Mouse (Mus musculus) limb, embryonic 14.5 days (tissue): ENCODE measurements around the gene Plekhh2. TPM values are rescaled to one million over a fixed set of nuclear protein-coding genes. Genes with fewer than 3 reads are reported as not detected.

Experiments
- ATAC-seq: fragments of 200-750 bp; cut with Nextera tagmentation; 2 replicates; pipeline ENCODE4 v1.8.0; 2017; ENCODE audit warnings: low read depth, moderate number of reproducible peaks, moderate TSS enrichment; ENCODE audit not compliant: low FRiP score
- DNase-seq: peaks from one replicate; pipeline ENCODE4 v3.0.0-alpha.2; 2015; ENCODE audit warnings: low spot score
- H3K27ac ChIP-seq: fragments of 300-500 bp; sonication (generic); replicated peaks from 2 replicates; pipeline ENCODE4 v1.5.1; 2014; ENCODE audit warnings: low read depth, mild to moderate bottlenecking, low read length, moderate library complexity, mixed read lengths
- H3K27me3 ChIP-seq: fragments of 300-500 bp; sonication (generic); 2 replicates; pipeline ENCODE4 v1.6.1; 2014; ENCODE audit warnings: low read length, mixed read lengths; ENCODE audit not compliant: control insufficient read depth, insufficient read depth
- H3K36me3 ChIP-seq: fragments of 300-500 bp; sonication (generic); 2 replicates; pipeline ENCODE4 v1.6.1; 2014; ENCODE audit warnings: mild to moderate bottlenecking, low read length, moderate library complexity, mixed read lengths; ENCODE audit not compliant: control insufficient read depth, insufficient read depth
- H3K4me1 ChIP-seq: fragments of 300-500 bp; sonication (generic); 2 replicates; pipeline ENCODE4 v1.6.1; 2014; ENCODE audit warnings: antibody characterized with exemption, low read length, mixed read lengths; ENCODE audit not compliant: control insufficient read depth, insufficient read depth
- H3K4me2 ChIP-seq: fragments of 300-500 bp; sonication (generic); replicated peaks from 2 replicates; pipeline ENCODE4 v1.6.1; 2014; ENCODE audit warnings: low read depth, mild to moderate bottlenecking, low read length, moderate library complexity; ENCODE audit not compliant: severe bottlenecking
- H3K4me3 ChIP-seq: fragments of 300-500 bp; sonication (generic); replicated peaks from 2 replicates; pipeline ENCODE4 v1.5.1; 2014; ENCODE audit warnings: low read length
- H3K9ac ChIP-seq: fragments of 300-500 bp; sonication (generic); 2 replicates; pipeline ENCODE4 v1.6.1; 2014; ENCODE audit warnings: mild to moderate bottlenecking, low read depth, low read length, moderate library complexity; ENCODE audit not compliant: severe bottlenecking
- H3K9me3 ChIP-seq: fragments of 300-500 bp; sonication (generic); 2 replicates; pipeline ENCODE4 v1.6.1; 2016; ENCODE audit warnings: low read length; ENCODE audit not compliant: control insufficient read depth
- POLR2A ChIP-seq: fragments of 200-500 bp; IDR thresholded peaks from 2 replicates; pipeline ENCODE4 v1.8.0; 2012; ENCODE audit warnings: inconsistent platforms, mild to moderate bottlenecking, moderate library complexity, borderline replicate concordance; ENCODE audit not compliant: insufficient read depth, insufficient read length; ENCODE audit errors: extremely low read depth
- WGBS: fragments of 180-500 bp; shearing (Covaris S2); extraction: QIAGEN DNeasy Blood & Tissue Kit; methylation state at CpG from one replicate; pipeline ENCODE4 v1.1.7; 2014; 5-methylcytosine and 5-hydroxymethylcytosine counted together
- polyA plus RNA-seq, 2 experiments: library from polyadenylated mRNA; depleted of rRNA in 1 of 2; stranded (reverse) in 1 of 2; unstranded in 1 of 2; fragments of >200 nt; fragmentation: Nextera tagmentation in 1 of 2; extraction: Ambion mirVana in 1 of 2; gene quantifications; 2 replicates each; pipeline versions ENCODE4 v1.2.1 to v1.2.3; 2012 to 2014

Plekhh2 gene
- polyA plus RNA-seq, 2 experiments, result 12.8 to 24.5 TPM

- ATAC-seq (no peak), DNase-seq (no peak)
- Histone ChIP-seq H3K36me3 (no peaks in the 10 kb centered on the region), H3K9me3 (no peaks in the 10 kb centered on the region), H3K27me3 (no peaks in the 10 kb centered on the region), H3K27ac (no peak overlapping the region), H3K9ac (no peak overlapping the region), H3K4me3 (no peak overlapping the region), H3K4me2 (no peak overlapping the region), H3K4me1 (peaks cover 6% of the 10 kb centered on the region)
- 73% methylated on average over 5 of the region's 5 CpGs for WGBS
- no peak for TF ChIP-seq POLR2A
Measured at GRCm38 (mm10) chr17:84515901-84516300, 4.2 kb downstream of the Plekhh2 start.

GRCm38 (mm10) chr17:84519346-84519745, 7.7 kb downstream of the Plekhh2 start:
- Histone ChIP-seq H3K36me3 (peaks cover 4% of the 10 kb centered on the region; the same call in 1 of the 2 replicates), H3K4me3 (no peak overlapping the region), H3K27ac (no peak overlapping the region), H3K4me2 (no peak overlapping the region), H3K4me1 (no peaks in the 10 kb centered on the region), H3K9ac (no peak overlapping the region), H3K27me3 (no peaks in the 10 kb centered on the region), H3K9me3 (no peaks in the 10 kb centered on the region)
- no peak for ATAC-seq
- WGBS, result 89% methylated on average over 3 of the region's 3 CpGs
- TF ChIP-seq POLR2A, result no peak
- no peak for DNase-seq

DNA sequence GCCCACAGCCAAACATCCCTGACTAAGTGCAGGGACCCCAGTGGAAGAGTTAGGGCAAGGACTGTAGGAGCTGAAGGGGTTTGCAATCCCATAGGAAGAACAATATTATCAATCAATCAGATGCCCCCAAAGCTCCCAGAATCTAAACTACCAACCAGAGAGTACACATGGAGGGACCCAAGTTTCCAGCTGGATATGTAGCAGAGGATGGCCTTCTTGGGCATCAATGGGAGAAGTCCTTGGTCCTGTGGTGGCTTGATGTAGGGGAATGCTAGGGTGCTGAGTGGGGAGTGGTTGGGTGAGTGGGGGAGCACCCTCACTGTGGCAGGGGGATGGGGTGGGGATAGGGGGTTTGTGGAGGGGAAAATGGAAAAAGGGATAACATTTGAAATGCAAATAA, 8.4 kb downstream of the Plekhh2 start:
- Histone ChIP-seq H3K9ac (no peak overlapping the region), H3K4me3 (no peak overlapping the region), H3K4me1 (no peaks in the 10 kb centered on the region), H3K9me3 (no peaks in the 10 kb centered on the region), H3K4me2 (no peak overlapping the region), H3K36me3 (peaks cover 4% of the 10 kb centered on the region; the same call in 1 of the 2 replicates), H3K27me3 (no peaks in the 10 kb centered on the region), H3K27ac (no peak overlapping the region)
- TF ChIP-seq POLR2A, result no peak
- ATAC-seq, result no peak
- no peak for DNase-seq

- DNase-seq (no peak), ATAC-seq (no peak)
- Histone ChIP-seq H3K4me2 (no peak overlapping the region), H3K36me3 (no peaks in the 10 kb centered on the region), H3K4me1 (peaks cover 23% of the 10 kb centered on the region), H3K9ac (no peak overlapping the region), H3K27ac (peak overlapping the region; percentile 43; the same call in 1 of the 2 replicates), H3K9me3 (no peaks in the 10 kb centered on the region), H3K27me3 (no peaks in the 10 kb centered on the region), H3K4me3 (no peak overlapping the region)
- WGBS, result 50% methylated on average over 4 of the region's 4 CpGs
- TF ChIP-seq POLR2A, result no peak
Measured at GRCm38 (mm10) chr17:84529356-84529755, 17.7 kb downstream of the Plekhh2 start.

DNA sequence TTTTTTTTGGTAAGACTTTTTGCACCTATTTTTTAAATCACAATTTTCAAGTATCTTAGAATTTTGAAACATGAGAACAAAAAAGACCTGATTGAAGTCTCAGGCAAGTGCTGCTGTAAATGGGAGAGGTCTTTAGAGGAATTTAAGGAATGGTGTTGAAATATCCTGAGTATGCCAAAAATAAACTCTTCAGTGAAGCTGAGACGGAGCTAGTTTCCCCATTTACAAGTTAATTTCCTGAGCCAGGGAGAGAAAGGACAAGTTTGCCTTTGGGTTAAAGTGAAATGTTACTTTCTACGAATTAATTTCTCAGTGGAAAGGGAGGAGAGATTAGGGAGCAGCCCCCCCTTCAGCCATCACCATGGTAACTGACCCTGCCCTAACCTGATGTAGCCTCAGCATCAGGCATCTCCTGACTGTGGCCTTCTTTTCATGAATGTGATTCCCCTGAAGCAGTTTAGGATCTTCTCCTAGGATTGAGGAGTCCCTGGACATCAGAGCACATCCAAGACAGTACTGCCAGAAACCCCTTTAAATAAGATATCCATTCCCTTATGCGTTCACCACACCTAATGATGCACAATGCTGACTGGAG, 18.6 kb downstream of the Plekhh2 start:
- Histone ChIP-seq H3K4me2 (no peak overlapping the region), H3K27me3 (no peaks in the 10 kb centered on the region), H3K4me3 (no peak overlapping the region), H3K9ac (no peak overlapping the region), H3K4me1 (peaks cover 23% of the 10 kb centered on the region), H3K9me3 (no peaks in the 10 kb centered on the region), H3K36me3 (no peaks in the 10 kb centered on the region), H3K27ac (peak overlapping the region; percentile 48; the same call in 1 of the 2 replicates)
- ATAC-seq, result peak; percentile 60
- no peak for DNase-seq
- WGBS, result 40% methylated on average over 3 of the region's 3 CpGs
- no peak for TF ChIP-seq POLR2A

DNA sequence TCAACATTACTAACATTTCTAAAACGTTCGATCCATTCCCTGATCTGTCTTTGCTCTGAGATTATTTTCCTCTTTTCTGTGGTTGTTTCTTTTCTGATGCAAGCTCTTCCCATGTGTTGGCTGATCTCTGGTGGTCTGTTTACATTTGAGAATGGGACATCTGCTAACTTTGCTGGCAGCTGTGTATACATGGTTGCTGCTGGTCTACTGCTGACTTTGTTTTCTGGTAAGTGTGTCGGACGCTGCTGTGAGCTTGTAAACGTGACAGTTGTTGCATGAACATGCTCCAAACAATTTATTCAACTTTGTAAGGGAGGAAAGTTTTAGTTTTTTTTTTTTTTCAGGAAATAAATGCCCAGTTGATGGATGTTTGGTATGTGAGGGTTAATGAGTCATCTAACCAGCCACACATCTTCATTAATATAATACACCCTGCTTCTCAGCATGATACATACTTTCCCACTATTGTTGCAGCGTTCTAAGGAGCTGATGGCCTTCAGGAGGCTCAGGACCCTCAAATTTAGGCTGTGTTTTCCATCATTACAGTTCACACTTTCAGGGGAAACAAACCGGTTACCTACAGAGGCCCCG, 21.3 kb downstream of the Plekhh2 start:
- no peaks in the 10 kb centered on the region for H3K9me3 ChIP-seq
- H3K4me1 ChIP-seq, result peaks cover 23% of the 10 kb centered on the region
- no peak overlapping the region for H3K27ac ChIP-seq
- no peaks in the 10 kb centered on the region for H3K27me3 ChIP-seq
- ATAC-seq, result no peak
- H3K4me3 ChIP-seq, result no peak overlapping the region
- 0 out of 2 replicates have a peak, but pooled peaks cover 6% of the 10 kb centered on the region for H3K36me3 ChIP-seq
- H3K9ac ChIP-seq, result no peak overlapping the region
- no peak overlapping the region for H3K4me2 ChIP-seq
- no peak for DNase-seq
- no peak for TF ChIP-seq POLR2A
- WGBS, result 69% methylated on average over 8 of the region's 8 CpGs
